Mouse (Mus musculus): Measurements from ENCODE around the gene Sgk2.
"Not testable (repeated sequence)": the region's sequence is repeated elsewhere in the genome, so short reads cannot be mapped to it uniquely, and the experiment has no call there.

The Sgk2 gene

GRCm38 (mm10) chr2:163058981-163059380 lies 71.9 kb downstream of the Sgk2 start:
- DNase-seq (ENCODE audit: extremely low read depth, low read depth): not testable (repeated sequence)

GRCm38 (mm10) chr2:163060630-163061029 lies 73.5 kb downstream of the Sgk2 start:
- no peak for DNase-seq (ENCODE audit: extremely low read depth, low read depth)

- DNase-seq (ENCODE audit: extremely low read depth, low read depth): peak; percentile 39
Measured at GRCm38 (mm10) chr2:163061203-163062118, 74.3 kb downstream of the Sgk2 start.

GRCm38 (mm10) chr2:163062119-163062508 lies 75.0 kb downstream of the Sgk2 start:
- no peak for DNase-seq (ENCODE audit: extremely low read depth, low read depth)
